Mouse (Mus musculus) G1E-ER4 (cell line): ENCODE measurements around the gene Opcml. TPM values are rescaled to one million over a fixed set of nuclear protein-coding genes. Genes with fewer than 3 reads are reported as not detected.

Experiments used
- GATA1 ChIP-seq: IDR thresholded peaks from one replicate; pipeline ENCODE4 v1.8.0; 2012; ENCODE audit warnings: low read length, inconsistent platforms
- polyA plus RNA-seq: library from polyadenylated mRNA; stranded (reverse); fragments of >175 nt; gene quantifications from 2 replicates; pipeline ENCODE4 v1.2.3, GENCODE M21; 2012

Opcml gene
- polyA plus RNA-seq, 1 experiment, result not detected

DNA sequence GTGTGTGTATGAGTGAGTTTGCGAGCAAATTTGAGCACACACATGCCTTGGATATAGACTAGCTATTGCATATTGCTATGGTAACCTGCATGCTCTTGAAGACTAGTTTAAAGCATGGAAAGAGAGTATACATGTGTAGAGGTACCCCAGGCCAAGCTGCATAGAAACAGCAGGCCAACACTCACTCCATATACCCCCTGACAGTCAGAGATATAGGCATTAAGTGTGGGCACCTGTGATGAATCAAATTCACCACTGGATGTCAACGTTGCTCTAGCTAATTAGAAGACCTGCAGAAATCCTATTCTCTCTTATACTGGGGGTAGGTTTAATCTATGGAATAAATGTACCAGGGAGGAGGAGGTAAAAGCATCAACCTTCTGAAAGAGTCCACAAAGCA, 547.3 kb downstream of the Opcml start:
- TF ChIP-seq GATA1, result no peak

GRCm38 (mm10) chr9:28354978-28355377, 564.4 kb downstream of the Opcml start:
- TF ChIP-seq GATA1, result no peak

DNA sequence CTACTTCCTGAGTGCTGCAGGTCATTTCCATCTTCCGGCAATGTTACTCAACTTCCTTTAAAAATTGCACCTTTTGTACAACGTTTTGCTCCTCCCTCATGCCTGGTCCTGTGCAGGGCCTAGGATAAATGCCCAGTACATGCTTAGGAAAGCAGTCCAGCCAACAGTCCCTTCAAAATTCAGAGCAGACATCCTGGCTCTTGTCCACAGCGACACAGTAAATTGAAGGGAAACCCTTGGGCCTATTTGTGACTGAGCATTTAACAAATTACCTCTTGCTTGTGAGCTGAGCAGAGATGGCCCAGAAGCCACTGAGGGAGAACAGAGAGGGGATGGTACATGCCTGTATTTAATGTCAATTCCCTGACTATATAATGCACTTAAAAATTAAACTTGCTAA, 567.4 kb downstream of the Opcml start:
- no peak for TF ChIP-seq GATA1

GRCm38 (mm10) chr9:28360691-28361090, 570.1 kb downstream of the Opcml start:
- no peak for TF ChIP-seq GATA1

DNA sequence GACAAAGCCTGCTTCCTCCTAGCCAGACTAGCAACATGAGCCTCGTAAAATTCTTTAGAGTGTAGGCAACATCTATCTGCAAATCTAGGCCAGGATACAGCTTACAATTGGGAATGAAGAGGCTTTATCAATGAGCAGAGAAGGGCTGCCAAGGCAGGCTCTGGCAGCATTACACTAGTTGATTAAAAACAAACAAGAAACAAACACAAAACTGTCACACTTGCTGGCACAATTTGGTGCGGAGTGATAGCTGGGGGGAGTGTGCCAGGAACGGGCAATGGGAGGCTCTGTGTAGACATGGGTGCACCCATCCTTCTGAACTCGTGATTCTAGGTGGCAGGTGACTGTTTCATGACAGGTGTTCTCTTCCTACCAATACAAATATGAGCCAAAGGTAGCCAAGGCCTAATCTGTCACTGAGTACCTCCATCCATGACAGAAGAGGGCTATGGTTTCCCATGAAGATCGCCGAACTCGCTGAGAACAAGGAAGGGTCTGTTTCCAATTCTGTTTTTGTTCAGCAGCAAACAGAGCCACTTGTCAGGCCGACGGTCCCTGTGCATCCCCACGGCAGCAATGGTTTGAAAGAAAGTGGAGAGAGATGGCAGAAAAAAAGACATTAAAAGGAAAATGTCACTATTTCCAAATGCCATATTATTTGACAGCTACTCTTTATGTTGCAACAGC, 574.0 kb downstream of the Opcml start:
- TF ChIP-seq GATA1, result no peak

DNA sequence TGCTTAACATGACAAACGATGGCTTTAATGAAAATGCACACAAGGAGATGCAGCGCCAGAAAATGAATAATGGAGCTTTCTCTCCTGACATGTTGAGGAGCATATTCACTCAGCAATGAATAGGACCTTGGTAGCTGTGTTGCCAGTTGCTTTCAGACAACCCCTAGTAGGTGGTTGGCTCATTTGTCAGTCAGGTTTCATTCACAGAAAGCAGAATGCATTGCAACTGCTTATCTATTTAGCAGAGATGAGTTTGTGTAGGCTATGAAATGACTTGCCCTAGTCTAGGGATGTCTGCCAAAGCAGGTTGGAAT, 574.5 kb downstream of the Opcml start:
- TF ChIP-seq GATA1, result no peak

DNA sequence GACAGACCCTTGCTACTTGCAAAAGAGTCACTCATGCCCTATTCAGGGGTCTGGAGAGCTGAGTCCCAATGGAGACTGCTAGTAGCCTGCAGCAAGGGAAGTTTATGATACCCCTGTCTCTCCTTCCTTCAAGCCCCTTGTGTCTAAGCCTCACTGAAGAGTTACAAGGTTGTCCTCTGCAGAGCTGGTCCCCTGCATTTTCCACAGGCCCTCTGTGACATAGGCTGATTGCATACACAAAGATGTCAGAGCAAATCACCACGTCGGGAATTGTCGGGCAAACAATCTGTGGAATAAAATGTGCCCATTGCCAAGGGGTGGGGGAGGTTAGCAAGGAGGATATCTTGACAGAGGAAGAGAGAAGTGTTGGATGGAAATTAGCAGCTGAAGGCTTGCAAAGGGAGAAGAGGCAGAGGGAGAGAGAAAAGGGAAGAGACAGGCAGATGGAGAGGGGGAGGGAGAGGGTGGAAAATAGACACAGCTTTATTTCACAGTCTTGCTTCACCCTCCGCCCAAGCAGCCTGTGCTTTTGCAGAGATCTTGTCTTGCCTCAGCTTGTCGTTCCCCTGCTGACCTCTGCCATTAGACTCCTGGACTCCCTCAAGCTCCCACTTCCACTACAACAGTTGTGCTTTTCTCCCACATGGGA, 596.1 kb downstream of the Opcml start:
- no peak for TF ChIP-seq GATA1

GRCm38 (mm10) chr9:28395222-28395621, 604.6 kb downstream of the Opcml start:
- no peak for TF ChIP-seq GATA1

DNA sequence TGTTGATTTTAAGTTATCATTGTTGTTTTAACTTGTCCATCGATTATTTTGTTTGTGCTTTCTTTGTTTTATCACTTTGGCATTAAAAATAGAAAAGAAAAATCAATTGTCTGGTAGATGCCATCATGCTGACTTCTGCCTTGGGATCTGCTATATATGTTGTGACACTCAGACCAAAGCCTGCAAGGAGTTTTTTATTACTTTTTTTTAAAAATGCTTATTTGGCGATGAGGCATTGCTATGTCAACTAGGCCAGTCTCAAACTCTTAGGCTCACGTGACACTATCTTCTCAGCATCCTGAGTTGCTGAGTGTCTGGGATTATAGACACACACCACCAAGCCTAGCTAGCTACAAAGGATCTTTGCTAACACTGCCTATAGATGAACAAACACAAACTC, 605.1 kb downstream of the Opcml start:
- no peak for TF ChIP-seq GATA1

- no peak for TF ChIP-seq GATA1
Observed at GRCm38 (mm10) chr9:28402770-28403650, 612.4 kb downstream of the Opcml start.

DNA sequence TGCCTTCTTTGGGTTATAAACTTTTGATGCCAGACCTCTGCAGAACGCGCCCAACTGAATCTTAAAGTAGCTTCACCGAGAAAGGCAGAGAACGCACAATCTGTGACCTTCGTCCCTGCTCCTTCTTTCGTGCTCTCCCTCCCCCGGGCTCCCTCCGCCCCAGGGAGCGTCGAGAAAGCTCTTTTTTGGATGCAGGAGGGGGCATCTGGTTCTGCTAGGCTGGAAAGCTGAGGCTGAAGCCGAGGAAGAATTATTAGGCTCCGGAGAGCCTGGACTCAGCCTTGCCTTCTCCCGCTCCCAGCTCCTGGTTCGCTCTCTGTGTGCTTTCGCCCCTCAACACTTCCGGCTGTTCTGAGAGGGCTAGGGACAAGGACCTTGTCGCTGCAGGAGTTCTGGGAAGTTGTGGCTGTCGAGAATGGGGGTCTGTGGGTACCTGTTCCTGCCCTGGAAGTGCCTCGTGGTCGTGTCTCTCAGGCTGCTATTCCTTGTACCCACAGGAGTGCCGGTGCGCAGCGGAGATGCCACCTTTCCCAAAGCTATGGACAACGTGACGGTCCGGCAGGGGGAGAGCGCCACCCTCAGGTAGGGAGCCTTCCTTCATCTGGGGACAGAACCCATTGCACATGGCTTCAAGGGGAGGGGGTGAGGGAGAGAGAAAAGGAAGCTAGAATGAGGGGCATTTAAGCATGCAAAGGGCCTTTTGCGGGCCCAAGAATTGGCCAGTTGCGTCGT, 613.4 kb downstream of the Opcml start:
- no peak for TF ChIP-seq GATA1

DNA sequence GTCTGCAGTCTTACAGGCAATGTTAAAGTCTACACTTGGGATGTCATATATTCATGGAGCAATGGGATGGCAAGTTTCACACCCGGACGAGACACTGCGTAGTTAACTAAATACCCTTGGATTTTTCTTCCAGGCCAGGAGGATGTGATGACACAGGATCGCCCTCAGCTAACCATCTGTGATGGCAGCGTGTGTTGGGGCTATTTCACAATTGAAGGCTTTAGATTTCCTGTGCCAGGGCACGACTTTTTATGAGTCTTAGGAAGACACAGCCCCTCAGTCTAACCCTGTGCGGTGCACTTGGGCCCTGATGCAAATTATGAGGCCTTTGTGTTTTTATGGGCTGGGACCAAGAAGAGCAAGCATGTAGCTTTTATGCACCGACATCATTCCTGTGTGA, 614.0 kb downstream of the Opcml start:
- no peak for TF ChIP-seq GATA1

DNA sequence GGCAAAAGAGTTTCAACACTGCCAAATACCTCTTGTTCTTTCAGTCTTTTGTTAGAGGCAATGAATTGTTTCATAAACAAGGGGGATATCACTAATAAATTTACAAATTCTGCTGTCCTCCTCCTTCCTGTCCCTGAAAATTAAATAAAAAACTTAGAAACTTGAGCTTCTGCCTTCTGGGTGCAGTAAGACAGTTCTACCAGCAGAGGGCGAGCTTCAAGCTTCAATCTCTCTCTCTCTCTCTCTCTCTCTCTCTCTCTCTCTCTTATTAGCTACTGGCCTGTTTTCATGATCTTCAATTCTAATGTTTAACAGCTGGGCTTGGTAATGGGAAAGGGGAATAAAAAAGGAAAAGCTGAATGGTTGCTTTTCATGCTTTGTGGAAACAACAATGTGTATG, 615.2 kb downstream of the Opcml start:
- no peak for TF ChIP-seq GATA1

- TF ChIP-seq GATA1, result no peak
Observed at GRCm38 (mm10) chr9:28420808-28421207, 630.2 kb downstream of the Opcml start.

DNA sequence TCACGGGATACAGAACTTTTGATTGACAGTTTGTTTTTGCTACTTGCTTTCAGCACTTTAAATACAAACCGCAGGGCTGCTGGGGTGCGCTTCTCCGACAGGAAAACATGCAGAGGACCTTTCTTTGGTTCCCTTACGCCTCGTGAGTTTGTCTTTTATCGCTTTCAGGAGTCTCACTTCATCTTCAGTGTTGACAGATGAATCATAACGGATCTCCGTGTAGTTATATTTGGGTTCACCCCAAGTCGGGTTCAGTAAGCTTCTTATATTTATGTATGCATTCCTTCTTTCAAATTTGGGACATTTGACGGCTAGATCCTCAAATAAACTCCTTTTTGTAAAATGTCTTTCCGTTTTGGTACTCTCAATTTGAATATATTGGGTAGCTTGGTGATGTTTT, 632.8 kb downstream of the Opcml start:
- no peak for TF ChIP-seq GATA1

GRCm38 (mm10) chr9:28432159-28432558, 641.6 kb downstream of the Opcml start:
- TF ChIP-seq GATA1, result no peak
